Mouse (Mus musculus) heart, adult 2 months (tissue): ENCODE measurements around the gene Ninj2.

Source experiments
- CTCF ChIP-seq: fragments of 200-600 bp; IDR thresholded peaks from 2 replicates; pipeline ENCODE4 v1.8.1; 2022; ENCODE audit warnings: antibody characterized with exemption, mild to moderate bottlenecking, moderate library complexity
- EP300 ChIP-seq: fragments of 200-500 bp; IDR thresholded peaks from 2 replicates; pipeline ENCODE4 v1.6.1; 2011; ENCODE audit warnings: low read depth, low read length, control low read depth; ENCODE audit not compliant: insufficient read depth
- POLR2A ChIP-seq: fragments of 200-500 bp; IDR thresholded peaks from 2 replicates; pipeline ENCODE4 v1.6.1; 2011; ENCODE audit warnings: mild to moderate bottlenecking, low read depth, low read length, control low read depth; ENCODE audit not compliant: insufficient read depth

- TF ChIP-seq CTCF (no peak), POLR2A (no peak), EP300 (no peak)
Observed at GRCm38 (mm10) chr6:120083442-120083841, 9.7 kb upstream of the Ninj2 start.
